Mouse (Mus musculus): ENCODE measurements at regions not wholly inside any gene's neighbourhood (a gene's known extent, or its start where the extent isn't known, plus 50 kb on each side); places are given as distances from the start of the nearest gene placed in this dataset.

DNA sequence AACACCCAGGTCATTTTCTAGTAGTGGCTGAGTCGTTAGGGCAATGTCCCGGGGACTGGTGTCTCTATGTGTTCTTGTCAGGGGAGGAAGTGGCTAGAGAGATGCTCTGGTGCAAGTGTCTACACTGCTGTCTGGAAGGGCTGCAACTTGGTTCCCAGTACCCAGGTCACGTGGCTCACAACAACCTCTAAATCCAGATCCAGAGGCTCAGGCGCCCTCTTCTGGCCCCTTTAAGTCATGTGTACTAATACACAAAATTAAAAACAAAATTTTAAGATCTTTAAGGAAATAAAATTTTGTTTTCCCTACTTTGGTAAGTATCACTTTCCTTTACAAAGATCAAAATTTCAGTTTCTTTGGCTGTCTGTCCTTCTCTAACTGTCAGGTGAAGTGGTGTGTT is 169.4 kb downstream of the Bcl11a start:
- TF ChIP-seq POLR2A (IDR thresholded peaks at IDR 0.05; ENCODE audit: extremely low read depth, insufficient read depth, low read length) (no peak), CTCF (IDR thresholded peaks at IDR 0.05; ENCODE audit: low read depth, low read length) (no peak)
